Comparison of ENCODE assay signal across 26 mouse cellular contexts in the genomic region with DNA sequence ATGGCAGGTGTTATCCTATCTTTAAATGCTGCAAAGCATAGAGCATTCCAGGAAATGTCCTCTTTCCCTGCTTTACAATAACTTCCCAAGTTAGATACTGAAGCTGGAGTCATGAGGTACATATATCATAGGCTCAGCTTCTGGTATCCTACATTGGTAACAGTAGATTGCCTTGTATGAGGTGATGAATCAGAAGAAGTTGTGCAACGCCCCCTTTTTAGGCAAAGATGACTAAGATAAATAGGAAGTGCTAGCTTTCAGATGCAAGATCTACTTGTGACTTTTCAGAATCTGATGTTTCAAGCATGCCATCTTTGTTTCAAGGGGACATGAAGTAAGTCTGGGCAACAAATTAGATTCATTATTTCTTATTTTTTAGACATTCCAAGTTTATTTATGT. TPM values are rescaled to one million over a fixed set of nuclear protein-coding genes. Genes with fewer than 3 reads are reported as not detected.
DNase-seq lines count a peak whose midpoint lies in the region; ATAC-seq and TF ChIP-seq lines count a peak whose summit lies in the region.
"Had no signal": no experiment of that assay in that cellular context is flagged by ENCODE, and none has a peak within 500 bp of the region (broad histone marks: within the 10 kb centered on the region; RNA-seq: fewer than 3 reads in every experiment).

No protein-coding gene starts in this region.

- 87% methylated on average over 1 of the region's 1 CpGs for WGBS in embryonic facial prominence, embryonic 14.5 days
- 84% methylated on average over 1 of the region's 1 CpGs for WGBS in embryonic facial prominence, embryonic 10.5 days
- 71% methylated on average over 1 of the region's 1 CpGs for WGBS in lung, postnatal 0 days
- 56% methylated on average over 1 of the region's 1 CpGs for WGBS in lung, adult 2 months

- no peak overlapping the region for H3K9ac ChIP-seq in embryonic facial prominence, embryonic 14.5 days (ENCODE audit: low read depth, low read length)
- H3K9ac ChIP-seq in lung, postnatal 0 days (replicated peaks; ENCODE audit: low read depth): no peak overlapping the region
- H3K9ac ChIP-seq: embryonic facial prominence, embryonic 12.5 days; forebrain, postnatal 0 days; heart, embryonic 13.5 days; hindbrain, embryonic 14.5 days had no signal

- H3K27ac ChIP-seq in embryonic facial prominence, embryonic 14.5 days (replicated peaks; ENCODE audit: low read depth, low read length): peak overlapping the region; percentile 15; the same call in 1 of the 2 replicates
- H3K27ac ChIP-seq in embryonic facial prominence, embryonic 10.5 days (replicated peaks): no peak overlapping the region
- no peak overlapping the region for H3K27ac ChIP-seq in lung, postnatal 0 days (ENCODE audit: low read length)
- H3K27ac ChIP-seq: embryonic facial prominence, embryonic 12.5 days; heart, adult 2 months; heart, embryonic 10.5 days; heart, embryonic 13.5 days; hindbrain, embryonic 14.5 days had no signal

- ATAC-seq in embryonic facial prominence, embryonic 14.5 days (ENCODE audit: low read depth): no peak
- ATAC-seq in lung, postnatal 0 days: no peak
- ATAC-seq: forebrain, embryonic 14.5 days; forebrain, postnatal 0 days; intestine, postnatal 0 days; Patski had no signal

- no peak for TF ChIP-seq CTCF in lung, postnatal 0 days (IDR thresholded peaks at IDR 0.05)
- TF ChIP-seq CTCF in lung, adult 2 months (IDR thresholded peaks at IDR 0.05; ENCODE audit: insufficient read depth, low read length): no peak

- no peak overlapping the region for H3ac ChIP-seq in myocyte (ENCODE audit: control insufficient read depth, insufficient read length)

- no peaks in the 10 kb centered on the region for H3K27me3 ChIP-seq in embryonic facial prominence, embryonic 14.5 days (replicated peaks; ENCODE audit: control insufficient read depth, insufficient read depth, low read length)
- H3K27me3 ChIP-seq in embryonic facial prominence, embryonic 10.5 days (replicated peaks; ENCODE audit: low read depth, poor library complexity, severe bottlenecking): no peaks in the 10 kb centered on the region
- H3K27me3 ChIP-seq in lung, postnatal 0 days (replicated peaks; ENCODE audit: insufficient read depth, low read length): no peaks in the 10 kb centered on the region
- no peaks in the 10 kb centered on the region for H3K27me3 ChIP-seq in myocyte (ENCODE audit: control insufficient read depth, insufficient read depth, insufficient read length)
- H3K27me3 ChIP-seq: embryonic facial prominence, embryonic 12.5 days; heart, embryonic 13.5 days had no signal

- no peak for TF ChIP-seq POLR2A in lung, adult 2 months (IDR thresholded peaks at IDR 0.05; ENCODE audit: borderline replicate concordance, extremely low read depth, low read depth, low read length)
- TF ChIP-seq POLR2A in myocyte (IDR thresholded peaks at IDR 0.05; ENCODE audit: insufficient read length, low read depth): no peak

- H3K9me3 ChIP-seq in embryonic facial prominence, embryonic 14.5 days (ENCODE audit: control insufficient read depth, low read length): no peaks in the 10 kb centered on the region
- no peaks in the 10 kb centered on the region for H3K9me3 ChIP-seq in embryonic facial prominence, embryonic 10.5 days
- no peaks in the 10 kb centered on the region for H3K9me3 ChIP-seq in lung, postnatal 0 days (ENCODE audit: low read length)
- H3K9me3 ChIP-seq: embryonic facial prominence, embryonic 12.5 days; heart, embryonic 10.5 days; heart, embryonic 13.5 days had no signal

- H3K4me1 ChIP-seq in embryonic facial prominence, embryonic 14.5 days (ENCODE audit: control insufficient read depth, insufficient read depth, low read length): peaks cover 8% of the 10 kb centered on the region
- peaks cover 25% of the 10 kb centered on the region for H3K4me1 ChIP-seq in embryonic facial prominence, embryonic 10.5 days
- no peaks in the 10 kb centered on the region for H3K4me1 ChIP-seq in lung, postnatal 0 days (ENCODE audit: insufficient read depth, low read depth, low read length)
- no peaks in the 10 kb centered on the region; the same call in 1 of the 2 replicates for H3K4me1 ChIP-seq in lung, adult 2 months (ENCODE audit: control insufficient read depth, insufficient read depth, low read length)

- peaks cover 83% of the 10 kb centered on the region for H3K79me2 ChIP-seq in myocyte (ENCODE audit: control insufficient read depth, insufficient read depth)

- H3K4me2 ChIP-seq in embryonic facial prominence, embryonic 14.5 days (ENCODE audit: low read depth, low read length): no peak overlapping the region
- H3K4me2 ChIP-seq in lung, postnatal 0 days (replicated peaks; ENCODE audit: low read depth, low read length): no peak overlapping the region
- H3K4me2 ChIP-seq in myocyte (ENCODE audit: low read depth): peak overlapping the region; percentile 12
- H3K4me2 ChIP-seq: embryonic facial prominence, embryonic 12.5 days; heart, embryonic 13.5 days; hindbrain, embryonic 14.5 days had no signal

- H3K36me3 ChIP-seq in embryonic facial prominence, embryonic 14.5 days (ENCODE audit: control insufficient read depth, insufficient read depth, low read length): peaks cover 30% of the 10 kb centered on the region
- peaks cover 16% of the 10 kb centered on the region for H3K36me3 ChIP-seq in embryonic facial prominence, embryonic 10.5 days (replicated peaks)
- no peaks in the 10 kb centered on the region for H3K36me3 ChIP-seq in lung, postnatal 0 days (ENCODE audit: insufficient read depth, low read length)
- peaks cover 34% of the 10 kb centered on the region for H3K36me3 ChIP-seq in myocyte (ENCODE audit: control insufficient read depth, insufficient read depth)

- DNase-seq in embryonic facial prominence, embryonic 14.5 days (ENCODE audit: low spot score): no peak
- DNase-seq in embryonic facial prominence, embryonic 10.5 days (ENCODE audit: low spot score): no peak
- DNase-seq in lung, postnatal 0 days (ENCODE audit: low spot score): peak; percentile 33
- DNase-seq in lung, adult 2 months: no peak
- DNase-seq in adipocyte (ENCODE audit: low spot score): peak; percentile 43
- no peak for DNase-seq in natural killer cell, adult 2 months (ENCODE audit: low spot score in 2 of 2)
- no peak for DNase-seq in cerebellum, adult 8-10 months
- DNase-seq: adrenal gland, adult 2 months; adrenal gland, postnatal 14 days; cerebellum, adult 11 months; cerebellum, adult 2 months; cerebellum, postnatal 10 days; forebrain, postnatal 0 days; gastrocnemius, postnatal 10 days; gastrocnemius, postnatal 36 days; heart, adult 2 months; heart, postnatal 14 days; heart, postnatal 4 days had no signal

- H3K4me3 ChIP-seq in embryonic facial prominence, embryonic 14.5 days (ENCODE audit: low read depth, low read length): no peak overlapping the region
- no peak overlapping the region for H3K4me3 ChIP-seq in embryonic facial prominence, embryonic 10.5 days
- no peak overlapping the region for H3K4me3 ChIP-seq in lung, postnatal 0 days (ENCODE audit: low read depth, low read length)
- no peak overlapping the region for H3K4me3 ChIP-seq in lung, adult 2 months (replicated peaks; ENCODE audit: extremely low read depth, low read depth, low read length)
- no peak overlapping the region for H3K4me3 ChIP-seq in myocyte
- H3K4me3 ChIP-seq: embryonic facial prominence, embryonic 12.5 days; heart, adult 2 months; heart, embryonic 10.5 days; heart, embryonic 13.5 days had no signal

- no peak for TF ChIP-seq EP300 in lung, postnatal 0 days (IDR thresholded peaks at IDR 0.05)

TF ChIP-seq in myocyte, 11 proteins besides CTCF, POLR2A, EP300 and RAD21:
- peak; percentile 77 for TF ChIP-seq CEBPB (IDR thresholded peaks at IDR 0.05; ENCODE audit: insufficient read depth, poor library complexity, severe bottlenecking)
- no peak for TF ChIP-seq TCF12 (IDR thresholded peaks at IDR 0.05; ENCODE audit: insufficient read depth, poor library complexity, severe bottlenecking)

RNA-seq across cellular contexts. Expression of a gene that starts 6.9 kb away (rescaled TPM):
- 3,558 and 3,663 TPM in 2 replicates for polyA plus RNA-seq in embryonic facial prominence, embryonic 14.5 days (2014; fragmentation: Nextera tagmentation; extraction: Ambion mirVana)
- polyA plus RNA-seq in embryonic facial prominence, embryonic 10.5 days (2016; fragmentation: Nextera tagmentation; extraction: Ambion mirVana): 363 and 422 TPM in 2 replicates
- polyA plus RNA-seq in lung, postnatal 0 days (2015; fragmentation: Nextera tagmentation; extraction: Ambion mirVana): 600 and 623 TPM in 2 replicates
- 94.4 and 128 TPM in 2 replicates for polyA plus RNA-seq in lung, adult 2 months (2012; rRNA removed)
- 708 TPM for polyA plus RNA-seq in myocyte (2012; fragmentation: generic; extraction: Trizol)

Comparison
In these comparisons a context has a peak if more than half of its experiments do, and no peak if none do; other contexts are left out.
1. DNase-seq: peak in lung, postnatal 0 days (single experiment) and adipocyte (single experiment); none in embryonic facial prominence, embryonic 14.5 days (single experiment), embryonic facial prominence, embryonic 10.5 days (single experiment), lung, adult 2 months (single experiment), natural killer cell, adult 2 months (0 of 2) and cerebellum, adult 8-10 months (single experiment).